Mouse (Mus musculus): Measurements from ENCODE around the gene Tsacc. TPM values are rescaled to one million over a fixed set of nuclear protein-coding genes. Genes with fewer than 3 reads are reported as not detected.
A peak's percentile ranks its signal among the peaks of the same experiment; 100 is the strongest.
"Not testable (repeated sequence)": the region's sequence is repeated elsewhere in the genome, so short reads cannot be mapped to it uniquely, and the experiment has no call there.

Tsacc gene
- polyA plus RNA-seq, 1 experiment from 2014 or later: 14.4 TPM

- 78% methylated on average over 2 of the region's 2 CpGs for WGBS
- H3K4me1 ChIP-seq (replicated peaks): no peaks in the 10 kb centered on the region
- H3K36me3 ChIP-seq: no peaks in the 10 kb centered on the region
- DNase-seq (ENCODE audit: low spot score): no peak
- no peak overlapping the region for H3K27ac ChIP-seq
- H3K9me3 ChIP-seq: no peaks in the 10 kb centered on the region
- no peak overlapping the region for H3K4me3 ChIP-seq
- no peaks in the 10 kb centered on the region for H3K27me3 ChIP-seq (ENCODE audit: insufficient read depth, poor library complexity, severe bottlenecking)
Observed at GRCm38 (mm10) chr3:88276121-88276520, 20.7 kb downstream of the Tsacc start.

DNA sequence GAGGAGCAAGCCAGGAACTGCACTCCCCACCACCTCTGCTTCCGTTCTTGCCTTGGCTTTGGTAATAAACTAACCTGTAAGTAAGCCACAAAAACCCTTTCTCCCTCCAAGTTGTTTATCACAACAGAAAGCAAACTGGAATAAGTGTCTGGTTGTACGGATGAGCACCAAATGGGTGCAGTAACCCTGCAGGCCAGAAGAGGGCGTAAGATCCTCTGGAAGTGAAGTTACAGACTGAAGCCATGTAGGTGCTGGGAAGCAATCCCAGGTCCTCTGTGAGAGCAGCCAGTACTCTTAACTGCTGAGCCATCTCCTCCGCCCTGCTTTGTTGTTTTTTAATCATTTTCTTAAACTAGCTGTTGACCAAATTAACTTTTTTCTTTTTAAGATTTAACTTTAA is 22.8 kb downstream of the Tsacc start:
- 93% methylated on average over 4 of the region's 4 CpGs for WGBS
- H3K4me1 ChIP-seq (replicated peaks): no peaks in the 10 kb centered on the region
- no peaks in the 10 kb centered on the region for H3K9me3 ChIP-seq
- no peak overlapping the region for H3K27ac ChIP-seq
- no peaks in the 10 kb centered on the region for H3K27me3 ChIP-seq (ENCODE audit: insufficient read depth, poor library complexity, severe bottlenecking)
- DNase-seq (ENCODE audit: low spot score): no peak
- no peak overlapping the region for H3K4me3 ChIP-seq
- H3K36me3 ChIP-seq: no peaks in the 10 kb centered on the region

DNA sequence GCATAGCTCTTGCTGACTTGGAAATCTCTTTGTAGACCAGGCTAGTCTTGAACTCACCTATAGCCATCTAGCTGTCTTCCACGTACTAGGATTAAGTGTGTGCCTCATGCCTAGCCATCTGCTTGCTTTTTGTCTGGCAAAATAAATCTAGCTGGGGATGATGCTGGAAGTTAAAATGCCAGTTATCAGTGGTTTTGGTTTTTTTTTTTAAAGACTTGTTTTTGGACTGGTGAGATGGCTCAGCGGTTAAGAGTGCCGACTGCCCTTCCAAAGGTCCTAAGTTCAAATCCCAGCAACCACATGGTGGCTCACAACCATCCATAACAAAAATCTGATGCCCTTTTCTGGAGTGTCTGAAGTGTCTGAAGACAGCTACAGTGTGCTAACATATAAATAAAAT is 24.9 kb downstream of the Tsacc start:
- H3K27ac ChIP-seq: no peak overlapping the region

GRCm38 (mm10) chr3:88271298-88271697 is 25.5 kb downstream of the Tsacc start:
- H3K36me3 ChIP-seq; DNase-seq (ENCODE audit: low spot score); H3K27ac ChIP-seq; H3K4me3 ChIP-seq; H3K27me3 ChIP-seq (ENCODE audit: insufficient read depth, poor library complexity, severe bottlenecking); H3K4me1 ChIP-seq (replicated peaks); H3K9me3 ChIP-seq: not testable (repeated sequence)
- 93% methylated on average over 2 of the region's 2 CpGs for WGBS

More for the DNA sequence above, 24.9 kb downstream of the Tsacc start:
- Histone ChIP-seq H3K4me3 (no peak overlapping the region), H3K9me3 (no peaks in the 10 kb centered on the region), H3K4me1 (replicated peaks) (no peaks in the 10 kb centered on the region), H3K27me3 (ENCODE audit: insufficient read depth, poor library complexity, severe bottlenecking) (no peaks in the 10 kb centered on the region), H3K36me3 (no peaks in the 10 kb centered on the region)
- DNase-seq (ENCODE audit: low spot score): no peak
- WGBS: 93% methylated on average over 3 of the region's 3 CpGs

DNA sequence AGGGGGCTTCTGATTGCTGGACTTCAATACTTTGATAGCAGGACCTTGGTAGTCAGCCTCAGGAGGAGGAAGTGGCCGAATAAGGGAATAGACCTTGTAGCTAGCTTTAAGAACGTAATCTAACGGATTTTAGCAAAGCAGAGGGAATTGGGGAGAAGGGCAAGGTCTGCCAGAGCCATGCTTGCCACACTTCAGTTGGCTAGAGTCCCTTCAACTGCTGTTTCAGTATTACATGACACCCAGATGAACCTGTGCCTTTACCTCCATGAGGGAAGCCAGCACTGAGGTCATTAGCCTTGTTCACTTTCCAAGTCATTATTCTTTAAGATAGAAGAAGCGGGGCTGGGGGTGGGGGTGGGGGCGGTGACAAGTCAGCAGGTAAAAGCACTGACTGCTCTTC is 27.8 kb downstream of the Tsacc start:
- DNase-seq (ENCODE audit: low spot score): no peak
- no peaks in the 10 kb centered on the region for H3K36me3 ChIP-seq
- no peak overlapping the region for H3K4me3 ChIP-seq
- WGBS: 82% methylated on average over 5 of the region's 5 CpGs
- H3K4me1 ChIP-seq (replicated peaks): no peaks in the 10 kb centered on the region
- no peak overlapping the region for H3K27ac ChIP-seq
- no peaks in the 10 kb centered on the region for H3K9me3 ChIP-seq
- no peaks in the 10 kb centered on the region for H3K27me3 ChIP-seq (ENCODE audit: insufficient read depth, poor library complexity, severe bottlenecking)

- WGBS: 91% methylated on average over 6 of the region's 6 CpGs
- H3K27ac ChIP-seq; H3K4me3 ChIP-seq; H3K9me3 ChIP-seq; H3K4me1 ChIP-seq (replicated peaks); H3K36me3 ChIP-seq; H3K27me3 ChIP-seq (ENCODE audit: insufficient read depth, poor library complexity, severe bottlenecking); DNase-seq (ENCODE audit: low spot score): not testable (repeated sequence)
Observed at GRCm38 (mm10) chr3:88268014-88268413, 28.8 kb downstream of the Tsacc start.

DNA sequence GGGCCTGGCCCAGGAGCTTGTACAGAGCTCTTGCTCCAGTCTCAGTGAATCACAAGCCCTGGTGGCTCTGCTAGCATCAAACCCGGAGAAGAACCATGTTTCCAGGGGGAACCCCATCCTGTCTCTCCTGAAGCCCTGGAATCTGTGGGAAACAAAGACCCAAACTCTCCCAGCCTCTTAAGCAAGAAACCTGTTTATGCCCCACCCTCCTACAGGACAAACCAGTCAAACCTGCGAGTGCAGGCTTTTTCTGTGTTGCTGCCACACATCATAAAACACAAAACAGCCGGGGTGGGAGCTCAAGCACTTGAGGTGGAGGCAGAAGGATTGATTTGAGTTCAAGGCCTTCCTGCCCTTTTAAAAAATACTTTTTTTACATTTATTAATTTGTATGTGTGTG is 34.5 kb downstream of the Tsacc start:
- Histone ChIP-seq H3K27ac (no peak overlapping the region), H3K4me1 (replicated peaks) (no peaks in the 10 kb centered on the region), H3K4me3 (no peak overlapping the region), H3K27me3 (ENCODE audit: insufficient read depth, poor library complexity, severe bottlenecking) (peaks cover 3% of the 10 kb centered on the region), H3K36me3 (no peaks in the 10 kb centered on the region), H3K9me3 (no peaks in the 10 kb centered on the region)
- 80% methylated on average over 3 of the region's 3 CpGs for WGBS
- DNase-seq (ENCODE audit: low spot score): no peak

GRCm38 (mm10) chr3:88256382-88256781 is 40.4 kb downstream of the Tsacc start:
- no peak overlapping the region for H3K27ac ChIP-seq
- H3K27me3 ChIP-seq (ENCODE audit: insufficient read depth, poor library complexity, severe bottlenecking): peaks cover 61% of the 10 kb centered on the region
- no peak overlapping the region for H3K4me3 ChIP-seq
- no peak for DNase-seq (ENCODE audit: low spot score)
- no peaks in the 10 kb centered on the region for H3K36me3 ChIP-seq
- no peaks in the 10 kb centered on the region for H3K9me3 ChIP-seq
- peaks cover 19% of the 10 kb centered on the region for H3K4me1 ChIP-seq (replicated peaks)
- WGBS: 78% methylated on average over 7 of the region's 7 CpGs

DNA sequence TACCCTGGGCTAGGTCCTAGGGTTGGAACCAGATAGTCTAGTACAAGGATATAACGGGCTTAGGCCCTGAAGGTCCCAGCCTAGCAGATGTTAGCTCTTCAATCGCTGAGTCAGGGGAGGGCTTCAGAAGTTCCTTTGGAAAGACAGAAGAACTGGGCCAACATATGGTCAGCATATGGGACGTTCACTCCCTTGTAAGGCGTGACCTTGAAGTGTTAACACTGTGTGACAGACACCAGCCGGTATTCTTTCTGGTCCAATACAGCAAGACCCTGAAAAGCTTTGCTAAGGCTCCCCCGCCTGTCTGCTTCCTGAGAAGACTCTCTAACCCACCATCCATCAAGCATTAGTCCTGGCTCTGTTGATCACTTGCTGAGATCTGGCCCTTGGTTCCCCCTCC is 40.8 kb downstream of the Tsacc start:
- Histone ChIP-seq H3K27me3 (ENCODE audit: insufficient read depth, poor library complexity, severe bottlenecking) (peaks cover 61% of the 10 kb centered on the region), H3K9me3 (no peaks in the 10 kb centered on the region), H3K4me3 (no peak overlapping the region), H3K4me1 (replicated peaks) (peaks cover 19% of the 10 kb centered on the region), H3K27ac (no peak overlapping the region), H3K36me3 (no peaks in the 10 kb centered on the region)
- 71% methylated on average over 6 of the region's 6 CpGs for whole genome bisulfite sequencing
- no peak for DNase-seq (ENCODE audit: low spot score)

DNA sequence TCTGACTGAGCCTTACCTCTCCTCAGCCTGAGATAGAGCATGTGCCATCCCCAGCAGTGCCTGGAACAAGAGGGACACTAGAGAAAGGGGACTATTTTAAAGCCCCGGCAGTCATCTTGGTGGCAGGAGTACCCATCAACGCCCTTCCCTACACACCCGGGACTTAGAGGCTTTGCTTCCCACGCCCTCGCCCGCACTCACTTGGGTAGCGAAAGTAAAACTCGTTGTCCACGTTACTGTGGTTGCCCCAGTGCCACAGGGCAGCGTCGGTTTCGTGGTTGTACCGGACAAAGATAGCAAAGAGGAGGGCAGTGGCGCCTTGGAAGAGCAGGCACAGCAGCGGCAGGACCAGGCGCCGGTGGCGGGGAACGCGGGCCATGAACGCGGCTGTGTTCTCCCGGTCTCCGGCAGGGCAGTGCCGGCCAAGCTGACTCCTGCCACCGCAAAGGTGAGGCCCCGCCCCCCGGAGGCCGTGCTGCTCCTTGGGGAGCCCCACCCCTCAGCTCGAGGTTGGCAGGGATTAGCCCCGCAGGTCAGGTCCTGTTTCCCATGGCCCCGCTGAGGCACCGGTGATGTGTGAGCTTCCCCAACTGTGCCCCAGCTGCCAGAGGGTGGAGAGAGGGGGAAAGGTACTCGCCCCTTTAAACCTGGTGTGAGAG is 42.4 kb downstream of the Tsacc start, which contains the start of gene Rhbg:
TSS of gene Rhbg (minus strand) at position 442 of the 659 bp plus-strand sequence.
- peak within 1 kb of the TSS; percentile 59 for H3K27ac ChIP-seq
- WGBS: 2% methylated on average over 34 of the region's 34 CpGs
- H3K27me3 ChIP-seq (ENCODE audit: insufficient read depth, poor library complexity, severe bottlenecking): peaks cover 61% of the 10 kb centered on the region
- no peaks in the 10 kb centered on the region for H3K9me3 ChIP-seq
- H3K4me3 ChIP-seq: peak within 1 kb of the TSS; percentile 52
- H3K4me1 ChIP-seq (replicated peaks): peaks cover 19% of the 10 kb centered on the region
- H3K36me3 ChIP-seq: no peaks in the 10 kb centered on the region
- no peak for DNase-seq (ENCODE audit: low spot score)

- Histone ChIP-seq H3K4me1 (replicated peaks) (peaks cover 32% of the 10 kb centered on the region), H3K4me3 (no peak overlapping the region), H3K27me3 (ENCODE audit: insufficient read depth, poor library complexity, severe bottlenecking) (peaks cover 70% of the 10 kb centered on the region), H3K9me3 (no peaks in the 10 kb centered on the region), H3K36me3 (no peaks in the 10 kb centered on the region), H3K27ac (no peak overlapping the region)
- WGBS: 73% methylated on average over 6 of the region's 6 CpGs
- DNase-seq (ENCODE audit: low spot score): no peak
Observed at GRCm38 (mm10) chr3:88252739-88253138, 44.1 kb downstream of the Tsacc start.

DNA sequence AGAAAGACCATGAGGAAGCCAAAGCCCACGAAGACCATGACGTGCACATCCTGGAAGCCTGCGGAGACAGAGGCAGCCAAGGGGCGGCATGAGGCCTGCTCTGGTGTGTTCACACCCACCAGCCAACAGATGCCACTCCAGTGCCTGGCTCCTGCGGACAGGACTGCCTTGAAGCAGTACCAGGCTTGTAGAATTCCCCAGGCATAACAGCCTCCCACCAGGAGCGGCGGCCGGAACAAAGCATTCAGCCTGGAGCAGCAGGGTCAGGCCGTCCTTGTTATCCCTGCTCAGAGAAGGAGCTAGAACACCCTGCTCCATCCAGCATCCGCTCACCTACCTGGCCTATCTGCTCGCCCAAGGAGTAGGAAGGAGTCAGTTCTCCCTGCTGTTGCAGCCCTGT is 48.4 kb downstream of the Tsacc start:
- 60% methylated on average over 11 of the region's 11 CpGs for WGBS
- Histone ChIP-seq H3K27me3 (ENCODE audit: insufficient read depth, poor library complexity, severe bottlenecking) (peaks cover 72% of the 10 kb centered on the region), H3K27ac (no peak overlapping the region)

DNA sequence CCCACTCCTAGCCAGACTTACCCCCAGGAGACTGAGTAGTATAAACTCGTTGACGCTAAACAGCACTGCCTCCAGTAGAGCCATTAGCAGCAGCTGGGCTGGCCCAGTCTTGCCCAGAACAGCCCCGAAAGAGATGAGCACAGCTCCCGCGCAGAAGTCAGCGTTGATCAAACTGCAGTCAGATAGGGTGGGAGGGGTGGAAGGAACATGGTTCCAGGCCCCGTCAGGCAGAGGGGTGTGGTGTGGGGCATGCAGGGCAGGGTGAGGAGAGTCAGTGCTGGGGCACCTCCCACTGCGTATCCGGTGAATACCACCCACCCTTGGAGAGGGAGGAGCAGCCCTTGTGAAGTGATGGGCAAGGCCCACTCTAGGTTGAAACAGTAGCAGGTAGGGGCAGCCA is 49.1 kb downstream of the Tsacc start:
- no peak for DNase-seq (ENCODE audit: low spot score)
- no peaks in the 10 kb centered on the region for H3K9me3 ChIP-seq
- H3K4me1 ChIP-seq (replicated peaks): peaks cover 35% of the 10 kb centered on the region
- H3K36me3 ChIP-seq: no peaks in the 10 kb centered on the region
- H3K4me3 ChIP-seq: no peak overlapping the region
- WGBS: 74% methylated on average over 9 of the region's 9 CpGs
- peaks cover 72% of the 10 kb centered on the region for H3K27me3 ChIP-seq (ENCODE audit: insufficient read depth, poor library complexity, severe bottlenecking)
- no peak overlapping the region for H3K27ac ChIP-seq

More for the DNA sequence above, 48.4 kb downstream of the Tsacc start:
- no peaks in the 10 kb centered on the region for H3K36me3 ChIP-seq
- no peak for DNase-seq (ENCODE audit: low spot score)
- no peaks in the 10 kb centered on the region for H3K9me3 ChIP-seq
- H3K4me1 ChIP-seq (replicated peaks): peaks cover 27% of the 10 kb centered on the region
- no peak overlapping the region for H3K4me3 ChIP-seq

DNA sequence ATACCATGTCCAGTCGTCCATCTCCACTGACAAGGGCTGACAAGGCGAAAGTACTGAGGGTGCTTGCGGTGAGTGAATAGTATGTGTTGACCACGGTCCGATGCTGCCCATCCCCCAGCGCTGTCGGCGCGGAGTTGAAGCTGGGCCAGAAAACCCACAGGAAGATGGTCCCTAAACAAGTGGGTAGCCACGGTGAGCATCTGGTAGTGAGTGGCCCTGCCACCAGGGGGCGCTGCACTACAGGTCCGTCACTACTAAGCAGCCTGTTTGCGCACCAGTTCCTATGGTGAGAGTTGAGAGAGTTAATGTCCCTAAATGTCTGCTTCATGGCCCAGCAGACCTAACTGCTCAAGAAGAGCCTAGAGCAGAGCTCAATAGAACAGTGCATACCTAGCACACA is 51.0 kb downstream of the Tsacc start:
- H3K9me3 ChIP-seq: no peaks in the 10 kb centered on the region
- no peak overlapping the region for H3K27ac ChIP-seq
- H3K4me3 ChIP-seq: no peak overlapping the region
- DNase-seq (ENCODE audit: low spot score): peak; percentile 68
- peaks cover 78% of the 10 kb centered on the region for H3K27me3 ChIP-seq (ENCODE audit: insufficient read depth, poor library complexity, severe bottlenecking)
- peaks cover 53% of the 10 kb centered on the region for H3K4me1 ChIP-seq (replicated peaks)
- H3K36me3 ChIP-seq: no peaks in the 10 kb centered on the region
- WGBS: 22% methylated on average over 13 of the region's 13 CpGs

Measured in hindbrain, embryonic 10.5 days (tissue).